Mouse (Mus musculus) kidney, adult 8-10 months (tissue): Measurements from ENCODE around the gene Gm49661.

Source experiments
- DNase-seq, 2 experiments: peaks; one replicate each; pipeline ENCODE4 v3.0.0; 2022

Gene Gm49661

GRCm38 (mm10) chr8:84969241-84970134 lies at the start of gene Gm49661, which contains the start of the genes Prdx2 and Rnaseh2a:
Gm49661 (minus strand) TSS chr8:84969433.
Prdx2 (plus strand) TSS chr8:84969587.
Rnaseh2a (minus strand) TSS chr8:84969767.
- DNase-seq = peak; percentile 63 to 75

GRCm38 (mm10) chr8:85017209-85017608 lies 48.0 kb upstream of the Gm49661 start:
- no peak for DNase-seq

DNA sequence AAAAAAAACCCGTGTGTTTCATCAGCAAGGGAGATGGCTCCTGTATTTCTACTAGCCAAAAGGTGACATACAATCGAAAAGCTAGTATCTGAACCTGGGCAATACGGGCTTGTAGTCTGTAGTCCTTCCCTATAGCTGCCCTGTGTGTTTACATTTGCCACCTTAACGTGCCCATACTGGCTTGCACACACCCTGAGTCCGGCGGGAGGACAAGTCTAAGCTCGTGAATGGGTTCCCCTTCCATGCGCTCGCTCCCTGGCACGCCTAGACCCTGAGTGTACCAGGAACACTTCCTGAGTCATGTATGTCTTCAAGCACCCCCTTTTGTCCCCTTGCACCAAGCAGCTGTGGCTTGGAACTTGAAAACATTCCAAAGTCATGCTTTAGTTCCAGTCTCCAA lies 47.5 kb upstream of the Gm49661 start:
- DNase-seq = no peak

DNA sequence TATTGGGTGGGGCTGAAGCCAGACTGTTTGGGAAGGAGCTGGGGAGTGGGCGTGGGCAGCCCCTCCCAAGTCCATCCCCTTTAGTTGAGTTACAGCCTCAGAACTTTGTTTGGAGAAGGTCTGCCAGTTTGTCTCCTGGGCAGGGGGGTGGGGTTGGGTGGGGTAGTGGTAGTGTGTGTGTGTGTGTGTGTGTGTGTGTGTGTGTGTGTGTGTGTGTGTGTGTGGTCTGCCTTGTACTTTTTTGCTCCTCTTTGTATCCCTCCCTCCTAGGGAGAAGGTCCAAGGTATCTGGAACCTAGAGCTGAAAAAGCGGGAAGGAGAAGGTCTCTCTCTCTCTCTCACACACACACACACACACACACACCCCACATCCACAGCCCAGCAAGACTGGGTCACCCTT lies 45.2 kb upstream of the Gm49661 start, which contains the start of gene Best2:
Gene Best2 (minus strand): TSS at position 101 of the 400 bp plus-strand sequence.
- no peak for DNase-seq

DNA sequence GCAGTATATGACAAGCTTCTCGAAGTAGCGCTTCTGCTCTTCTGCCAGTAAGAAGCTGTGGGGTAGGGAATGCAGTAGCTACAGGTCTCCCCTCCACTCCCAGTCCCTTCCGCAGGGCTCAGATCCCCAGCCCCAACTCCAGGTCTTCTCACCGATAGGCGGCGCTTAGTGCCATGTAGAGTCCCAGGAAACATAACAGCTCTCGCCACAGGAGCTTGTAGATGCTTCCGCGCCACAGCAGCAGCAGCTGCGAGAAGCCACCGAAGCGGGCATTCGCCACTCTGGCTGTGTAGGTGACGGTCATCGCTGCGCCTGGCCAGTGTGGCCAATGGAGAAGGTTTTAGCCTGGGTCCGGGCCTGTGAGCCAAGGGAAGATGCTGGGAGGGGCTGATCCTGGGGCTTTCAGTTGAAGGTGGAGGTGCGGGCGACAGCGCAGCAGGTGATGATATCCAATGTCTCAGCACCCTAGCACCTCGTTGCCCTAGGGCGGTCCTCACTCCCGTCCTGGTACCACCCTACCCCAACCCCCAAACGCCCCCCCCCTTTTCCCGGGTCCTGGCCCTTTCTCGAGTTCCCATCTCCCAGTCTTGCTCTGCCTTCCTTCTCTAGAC lies 44.1 kb upstream of the Gm49661 start:
- peak; percentile 63 to 80 for DNase-seq

DNA sequence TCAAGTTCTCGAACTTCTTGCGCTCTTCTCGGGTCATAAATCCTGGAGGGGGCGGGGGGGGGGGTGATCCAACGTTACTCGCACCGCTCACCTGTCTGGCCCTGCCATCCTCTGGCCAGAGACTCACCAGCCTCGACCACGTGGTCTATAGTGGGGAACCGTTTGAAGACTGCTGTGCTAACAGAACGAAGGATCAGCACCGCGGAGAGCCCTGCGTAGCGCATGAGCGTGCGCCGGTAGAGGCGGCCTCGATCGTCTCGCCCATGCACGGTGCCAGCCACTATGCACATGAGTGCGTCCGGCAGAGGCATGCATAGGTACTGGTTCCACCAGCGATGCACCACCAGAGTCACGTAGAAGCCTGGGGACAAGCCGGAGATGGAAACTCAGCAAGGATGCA lies 42.0 kb upstream of the Gm49661 start:
- DNase-seq = no peak

DNA sequence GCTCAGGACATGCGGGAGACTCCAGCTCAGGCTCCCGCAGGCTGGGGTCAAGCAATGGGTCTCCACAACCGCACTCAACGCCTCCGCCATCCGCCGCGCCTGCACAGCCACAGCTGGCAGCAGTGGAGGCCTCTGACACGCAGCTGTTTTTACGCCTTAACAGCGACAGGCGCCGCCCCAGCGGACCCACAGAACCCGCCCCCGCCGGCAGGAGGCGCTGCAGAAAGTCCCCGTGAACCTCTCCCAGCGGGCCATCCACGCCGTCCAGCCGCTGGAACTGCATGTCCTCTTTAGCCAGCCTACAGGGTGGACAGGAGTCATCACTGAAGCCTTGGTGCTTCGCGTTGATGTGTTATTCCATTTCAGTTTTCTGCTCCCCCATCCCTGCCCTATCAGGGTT lies 38.5 kb upstream of the Gm49661 start:
- DNase-seq = peak in 1 of 2 experiments; percentile 54

DNA sequence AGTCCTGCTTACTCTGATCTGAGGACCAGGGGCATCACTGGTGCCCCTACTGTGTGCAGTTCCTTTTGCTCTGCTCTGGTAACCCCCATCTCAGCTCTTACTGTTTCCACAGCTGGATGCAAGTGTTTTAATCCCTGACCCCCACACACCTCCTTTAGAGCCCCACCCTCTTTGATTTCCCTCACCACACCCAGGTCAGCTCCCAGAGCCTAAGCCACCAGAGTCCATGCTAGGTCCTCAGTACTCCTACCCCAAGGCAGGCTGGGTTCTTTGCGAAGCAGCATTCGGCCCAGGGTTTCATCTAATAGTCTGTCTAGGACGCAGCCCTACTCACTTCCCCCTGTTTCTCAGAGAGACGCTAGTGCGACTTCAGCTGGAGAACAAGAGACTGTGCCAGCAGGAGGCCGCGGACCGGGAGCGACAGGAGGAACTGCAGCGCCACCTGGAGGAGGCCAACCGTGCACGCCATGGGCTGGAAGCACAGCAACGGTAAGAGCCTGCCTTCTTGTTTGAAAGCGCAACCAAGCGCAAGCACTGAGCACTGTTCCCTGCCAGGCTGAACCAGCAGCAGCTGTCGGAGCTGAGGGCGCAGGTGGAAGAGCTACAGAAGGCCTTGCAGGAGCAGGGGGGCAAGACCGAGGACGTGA lies 28.5 kb upstream of the Gm49661 start:
- DNase-seq = peak; percentile 75 to 90

- no peak for DNase-seq
These were observed 27.7 kb upstream of the Gm49661 start for GRCm38 (mm10) chr8:84996978-84997377.

GRCm38 (mm10) chr8:84995680-84996079 lies 26.4 kb upstream of the Gm49661 start:
- DNase-seq = no peak

GRCm38 (mm10) chr8:84994375-84994774 lies 25.1 kb upstream of the Gm49661 start:
- no peak for DNase-seq

- peak; percentile 95 to 96 for DNase-seq
These were observed 21.6 kb upstream of the Gm49661 start for GRCm38 (mm10) chr8:84990836-84991235.

- peak; percentile 98 to 99 for DNase-seq
These were observed 21.1 kb upstream of the Gm49661 start, which contains the start of gene Hook2 for GRCm38 (mm10) chr8:84990349-84990748. Hook2 (plus strand) TSS chr8:84990603.

GRCm38 (mm10) chr8:84989810-84990209 lies 20.6 kb upstream of the Gm49661 start:
- peak; percentile 92 to 95 for DNase-seq

DNA sequence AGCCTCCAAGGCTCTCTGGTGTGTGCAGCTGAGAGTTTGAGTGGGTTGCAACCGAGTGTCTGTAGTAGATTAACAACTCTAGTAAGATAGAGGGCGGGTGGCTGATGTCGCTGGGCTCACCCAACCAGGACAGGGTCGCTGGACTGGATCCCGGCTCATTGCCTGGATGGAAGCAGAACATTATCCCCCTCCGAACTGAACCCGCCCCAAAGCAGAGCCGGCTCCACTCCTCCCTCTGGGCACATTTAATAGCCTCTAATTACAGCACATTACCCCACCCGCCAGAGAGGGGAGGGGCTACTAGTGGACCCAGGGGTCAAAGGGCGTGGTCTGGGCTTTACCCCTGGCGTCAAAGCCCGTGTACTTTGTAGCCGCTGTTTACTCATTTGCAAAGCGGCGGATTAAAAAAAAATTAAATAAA lies 20.1 kb upstream of the Gm49661 start:
- DNase-seq = peak; percentile 92 to 93

DNA sequence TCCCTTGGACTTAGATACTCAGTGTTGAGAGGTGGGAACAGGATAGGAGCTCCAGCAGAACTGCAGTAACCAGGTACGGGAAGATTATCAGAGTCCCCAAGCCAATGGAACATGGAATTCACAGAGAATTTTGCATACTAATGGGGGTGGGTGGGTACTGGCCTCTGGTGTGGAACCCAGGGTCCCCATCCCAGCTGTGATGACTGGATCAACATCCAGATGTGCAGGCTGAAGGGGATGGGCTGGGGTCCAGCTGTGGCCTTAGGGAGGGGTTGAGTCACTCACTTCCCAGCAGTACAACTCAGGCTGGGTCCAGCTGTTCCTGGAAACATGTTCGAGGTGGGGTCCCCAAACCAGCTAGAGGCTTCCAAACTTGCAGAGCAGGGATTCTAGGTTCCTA lies 18.7 kb upstream of the Gm49661 start:
- DNase-seq = no peak

DNA sequence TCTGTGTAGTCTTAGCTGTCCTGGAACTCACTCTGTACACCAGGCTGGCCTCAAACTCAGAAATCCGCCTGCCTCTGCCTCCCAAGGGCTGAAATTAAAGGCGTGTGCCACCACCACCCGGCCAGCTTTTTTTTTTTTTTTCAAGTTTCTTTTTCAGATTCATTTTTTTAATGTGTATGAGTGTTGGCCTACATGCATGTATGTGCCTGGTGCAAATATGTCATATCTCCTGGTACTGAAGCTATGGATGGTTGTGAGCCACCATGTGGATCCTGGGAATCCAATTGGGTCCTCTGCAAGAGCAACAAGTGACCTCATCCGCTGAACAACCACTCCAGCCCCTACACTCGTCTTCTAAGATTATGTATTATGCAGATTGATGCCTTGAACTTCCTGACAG lies 18.2 kb upstream of the Gm49661 start:
- no peak for DNase-seq

- no peak for DNase-seq
These were observed 17.2 kb upstream of the Gm49661 start for GRCm38 (mm10) chr8:84986379-84986945.

GRCm38 (mm10) chr8:84985684-84986378 lies 16.6 kb upstream of the Gm49661 start:
- peak; percentile 89 to 91 for DNase-seq

GRCm38 (mm10) chr8:84985049-84985683 lies 15.9 kb upstream of the Gm49661 start:
- peak in 1 of 2 experiments; percentile 33 for DNase-seq

- DNase-seq = peak; percentile 61 to 69
These were observed 15.2 kb upstream of the Gm49661 start for GRCm38 (mm10) chr8:84984294-84985048.
